Mouse (Mus musculus) erythroblast, embryonic 14.5 days (primary cell): ENCODE data around the gene Hist1h3b.

Experiments used
- GATA1 ChIP-seq: IDR thresholded peaks from 2 replicates; pipeline ENCODE4 v1.6.1; 2012; ENCODE audit warnings: low read length, inconsistent platforms, mixed read lengths
- TAL1 ChIP-seq: IDR thresholded peaks from 3 replicates; pipeline ENCODE4 v1.6.1; 2012; ENCODE audit warnings: low read length, inconsistent platforms, mixed read lengths

GRCm38 (mm10) chr13:23778339-23778738, 26.3 kb downstream of the Hist1h3b start:
- TF ChIP-seq GATA1 = no peak
- TF ChIP-seq TAL1 = no peak
